Mouse (Mus musculus) gastrocnemius, postnatal 14 days (tissue): ENCODE data around the gene Fam3a. TPM values are rescaled to one million over a fixed set of nuclear protein-coding genes. Genes with fewer than 3 reads are reported as not detected.
A peak's percentile ranks its signal among the peaks of the same experiment; 100 is the strongest.
"Not testable (repeated sequence)": the region's sequence is repeated elsewhere in the genome, so short reads cannot be mapped to it uniquely, and the experiment has no call there.

Source experiments
- DNase-seq: peaks from one replicate; pipeline ENCODE4 v3.0.0; 2021; ENCODE audit warnings: mixed read lengths
- intact Hi-C: fragments of 180-260 bp; cut with DNase I; formaldehyde crosslinking; loops from one replicate; pipeline ENCODE4 v1.15.1; 2025; ENCODE audit warnings: low total_unique reads
- long read RNA-seq, 2 experiments: library from polyadenylated mRNA; stranded (forward); transcript quantifications; one replicate each; pipeline ENCODE4 v2.0.0; 2021
- total RNA-seq, 2 experiments: library from RNA; stranded (reverse); gene quantifications; 2 replicates each; pipeline ENCODE4 v1.2.3; 2021

Fam3a gene
- total RNA-seq = 10 to 100 TPM; 14.1 to 17.7 TPM
- long read RNA-seq, experiment 1, transcript Fam3a-206 (9 exons, 1,899 nt) = major isoform, 17 of 25 reads
- long read RNA-seq, experiment 1, partial matches to known transcripts = 1 of 25 reads
- long read RNA-seq, experiment 1, other reads (novel, unspliced or antisense) = 7 of 25 reads
- long read RNA-seq, experiment 2, transcript Fam3a-206 (9 exons, 1,899 nt) = major isoform, 15 of 21 reads
- long read RNA-seq, experiment 2, partial matches to known transcripts = 1 of 21 reads
- long read RNA-seq, experiment 2, other reads (novel, unspliced or antisense) = 5 of 21 reads

DNA sequence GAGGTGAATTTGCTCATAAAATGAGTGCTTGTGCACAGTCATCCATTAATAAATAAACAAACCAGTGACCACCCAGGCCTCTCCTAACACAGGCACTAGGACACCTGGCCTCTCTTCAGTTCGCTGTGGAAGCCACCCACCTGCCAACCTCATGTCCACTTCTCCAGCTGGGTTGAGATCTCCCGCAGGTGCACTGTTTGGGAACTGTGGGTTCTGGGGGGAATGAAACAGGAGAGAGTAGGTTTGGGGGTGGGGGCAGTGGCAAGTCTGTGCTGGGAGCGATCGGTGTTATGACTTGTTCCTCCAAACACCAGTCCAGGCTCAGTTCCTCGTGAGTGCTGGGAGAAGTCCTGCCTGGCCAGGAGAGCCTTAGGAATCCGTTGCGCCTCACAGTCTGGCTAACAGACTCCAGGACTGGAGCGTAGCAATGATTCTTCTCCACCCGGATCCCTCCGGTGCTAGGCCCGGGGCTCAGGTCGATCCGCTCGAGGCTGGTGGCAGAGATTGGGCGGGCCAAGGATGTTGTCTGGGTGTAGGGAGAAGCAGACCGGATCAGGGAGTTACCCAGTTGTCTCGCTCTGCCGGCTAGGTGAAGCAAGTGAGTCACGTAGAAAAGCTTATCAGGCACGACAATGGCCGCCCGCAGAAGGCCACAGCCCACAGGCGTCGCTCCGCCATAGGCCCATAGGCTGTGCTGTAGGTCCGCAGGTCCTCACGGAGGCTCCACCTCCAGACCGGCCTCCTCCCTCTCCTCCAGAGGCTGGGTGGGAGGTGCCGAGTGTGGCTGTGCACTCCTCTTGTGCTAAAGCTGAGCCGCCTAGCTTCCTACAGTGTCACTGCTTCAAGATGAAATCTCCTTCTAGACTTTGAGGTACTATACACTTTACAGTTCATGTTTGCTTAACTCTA, at the start of gene Fam3a, which contains the start of gene Ikbkg:
Gene Fam3a (minus strand): TSS at position 738 of the 909 bp plus-strand sequence.
Gene Ikbkg (plus strand): TSS at position 756 of the 909 bp plus-strand sequence.
- DNase-seq = peak; percentile 80
- intact Hi-C loops = no loop called here

DNA sequence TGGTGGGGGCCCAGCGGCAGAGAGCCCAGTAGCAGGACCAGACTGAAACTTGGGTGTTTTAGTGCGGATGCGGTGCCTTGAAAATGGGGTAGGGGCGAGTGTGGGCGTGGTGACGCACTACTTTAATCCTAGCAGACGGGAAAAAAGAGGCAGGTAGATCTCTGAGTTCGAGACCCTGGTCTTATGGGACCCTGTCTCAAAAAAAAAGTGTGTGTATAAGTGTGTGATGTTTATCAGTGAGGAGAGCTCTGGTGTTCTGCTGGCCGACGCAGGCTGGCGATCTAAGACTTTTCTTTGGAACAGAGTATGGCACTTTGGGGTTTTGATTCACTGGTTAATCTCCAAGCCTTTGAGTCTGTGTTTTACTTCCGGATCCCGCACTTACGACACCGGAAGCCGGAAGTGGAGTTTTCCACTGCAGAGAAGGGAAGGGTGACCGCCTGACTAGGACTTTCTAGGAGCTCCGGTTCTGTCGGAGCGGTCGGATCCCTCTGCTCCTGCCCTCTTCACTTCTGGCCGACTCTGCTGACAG, 36.3 kb upstream of the Fam3a start:
- intact Hi-C loops = no loop called here

DNA sequence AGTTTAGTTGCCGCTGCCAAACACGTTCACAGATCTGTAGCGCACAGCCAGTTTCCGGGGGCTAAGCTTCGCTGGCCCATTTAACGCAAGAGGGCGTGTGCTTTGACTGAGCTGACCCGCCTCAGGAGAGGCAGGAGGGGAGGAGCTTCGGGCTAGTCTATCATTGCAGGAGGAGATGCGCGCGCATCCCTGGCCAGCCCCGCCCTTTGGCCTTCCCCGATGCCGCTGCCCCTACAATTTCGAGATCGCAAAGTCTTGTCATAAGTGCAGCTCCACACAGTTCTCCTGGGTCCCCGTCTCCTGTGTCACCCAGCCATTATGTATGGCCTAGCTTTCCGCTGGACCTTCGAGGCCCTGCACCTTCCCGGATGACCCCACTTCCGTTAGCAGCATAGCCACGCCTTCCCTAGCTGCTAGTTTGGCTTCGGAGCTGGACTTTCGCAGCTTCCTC, 35.8 kb upstream of the Fam3a start, which contains the start of gene G6pdx:
Gene G6pdx (minus strand): TSS at position 369 of the 451 bp plus-strand sequence.
- DNase-seq = peak; percentile 89
- intact Hi-C loops = no loop called here

More for the DNA sequence above, 36.3 kb upstream of the Fam3a start:
- DNase-seq = peak; percentile 64

DNA sequence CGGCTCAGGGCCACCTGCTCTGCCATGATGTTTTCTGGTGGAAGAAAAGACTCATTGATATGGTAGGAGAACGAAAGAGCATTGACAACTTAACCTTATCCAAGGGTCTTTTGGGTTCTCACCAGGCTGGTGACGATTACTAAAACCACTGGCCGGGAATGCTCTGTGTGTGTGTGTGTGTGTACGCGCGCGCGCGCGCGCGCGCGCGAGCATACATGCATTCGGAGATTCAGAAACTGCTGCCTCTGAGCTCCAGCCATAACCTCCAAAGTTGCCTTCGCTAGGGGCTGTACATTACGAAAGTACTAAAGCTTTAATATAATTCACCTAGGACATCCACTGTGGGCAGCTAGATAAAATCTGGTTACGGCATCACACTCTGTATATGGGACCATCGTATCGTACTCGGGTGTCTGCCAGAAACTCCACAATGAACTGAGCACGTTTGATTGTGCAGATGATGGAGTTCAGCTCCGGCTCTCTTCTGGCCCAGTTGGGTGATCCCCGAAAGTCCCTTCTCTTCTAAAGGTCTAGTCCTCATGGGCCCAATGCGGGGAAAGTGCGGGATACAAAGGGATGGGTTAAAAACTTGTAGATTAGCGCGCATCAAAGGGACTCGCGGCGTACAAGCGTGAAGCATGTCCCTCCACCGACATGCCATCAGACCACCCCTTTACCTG, 35.2 kb upstream of the Fam3a start:
- DNase-seq = no peak
- intact Hi-C loops = no loop called here

DNA sequence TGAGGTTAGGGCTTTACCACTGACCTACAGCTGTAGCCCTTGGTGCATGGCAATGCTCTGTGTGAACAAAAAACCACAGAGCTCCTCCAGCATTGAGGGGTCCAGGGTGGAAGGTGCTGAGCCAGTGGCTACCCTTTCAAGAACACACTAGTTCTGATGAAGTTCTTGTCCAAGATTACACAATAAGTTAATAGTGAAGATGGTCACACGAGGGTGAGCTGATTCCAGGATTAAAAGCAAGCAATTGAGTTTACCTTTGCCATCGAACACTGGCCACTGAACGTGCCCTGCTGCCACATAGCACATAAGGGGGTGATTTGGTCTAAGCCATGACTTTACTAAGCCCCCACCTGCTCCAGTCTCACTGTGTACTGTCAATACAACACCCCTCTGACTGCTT, 34.0 kb upstream of the Fam3a start:
- DNase-seq = no peak
- intact Hi-C loops = no loop called here

DNA sequence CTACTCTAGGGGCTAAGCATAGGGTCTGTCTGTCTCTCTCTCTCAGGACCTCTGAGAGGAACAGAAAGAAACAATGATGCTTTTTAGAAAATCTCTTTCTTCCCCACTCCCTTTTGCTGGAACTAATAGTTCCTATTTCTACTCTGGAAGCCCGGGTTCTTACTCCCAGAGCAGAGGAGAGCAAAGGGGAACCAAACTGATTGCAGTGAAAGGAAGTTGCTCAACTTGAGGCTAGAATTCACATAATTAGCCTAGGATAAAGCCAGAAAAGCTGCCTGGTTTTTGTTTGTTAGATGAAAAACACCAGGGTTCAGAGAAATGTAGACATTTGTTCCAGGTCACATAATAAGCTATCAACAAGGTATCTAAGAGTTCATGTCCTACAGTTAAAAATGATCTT, 33.2 kb upstream of the Fam3a start:
- intact Hi-C loops = no loop called here
- no peak for DNase-seq

DNA sequence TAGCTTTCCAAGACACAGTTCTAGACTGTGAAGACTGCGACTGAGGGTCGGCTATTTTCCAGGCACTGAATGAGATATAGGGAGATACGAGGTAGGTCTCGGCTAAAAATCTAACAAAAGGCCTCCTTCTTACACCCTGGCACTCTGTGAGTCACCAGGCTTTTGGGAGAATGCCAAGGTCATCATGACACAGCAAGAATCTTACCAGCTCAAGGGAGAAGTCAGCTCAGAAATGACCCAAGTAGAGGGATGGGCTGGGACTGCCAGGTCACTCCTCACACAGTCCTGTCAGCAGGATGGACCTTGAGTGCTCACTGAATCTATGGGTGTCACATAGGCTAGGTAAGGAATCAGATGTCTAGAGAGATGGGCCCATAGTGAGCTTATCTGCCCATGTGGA, 32.1 kb upstream of the Fam3a start:
- intact Hi-C loops = no loop called here
- DNase-seq = no peak

DNA sequence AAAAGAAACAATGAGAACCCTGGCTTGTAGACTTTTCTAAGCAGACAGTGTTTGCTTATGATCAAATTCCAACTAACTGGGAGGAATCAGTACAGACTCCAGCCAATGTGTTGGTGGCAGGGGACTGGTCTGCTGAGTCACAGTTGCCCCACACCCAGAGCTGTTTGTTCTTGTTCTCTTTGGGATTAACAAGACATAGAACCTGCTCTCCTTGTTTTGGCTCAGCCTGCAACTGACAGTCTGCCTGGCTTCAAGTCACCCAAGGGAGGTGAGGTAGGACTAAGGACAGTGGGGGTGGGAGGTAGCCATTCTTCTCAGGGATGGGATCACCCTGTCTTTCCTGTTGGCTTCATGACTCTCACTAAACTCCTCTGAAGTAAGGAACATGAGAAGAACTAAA, 31.4 kb upstream of the Fam3a start:
- DNase-seq = peak; percentile 7
- intact Hi-C loops = no loop called here

DNA sequence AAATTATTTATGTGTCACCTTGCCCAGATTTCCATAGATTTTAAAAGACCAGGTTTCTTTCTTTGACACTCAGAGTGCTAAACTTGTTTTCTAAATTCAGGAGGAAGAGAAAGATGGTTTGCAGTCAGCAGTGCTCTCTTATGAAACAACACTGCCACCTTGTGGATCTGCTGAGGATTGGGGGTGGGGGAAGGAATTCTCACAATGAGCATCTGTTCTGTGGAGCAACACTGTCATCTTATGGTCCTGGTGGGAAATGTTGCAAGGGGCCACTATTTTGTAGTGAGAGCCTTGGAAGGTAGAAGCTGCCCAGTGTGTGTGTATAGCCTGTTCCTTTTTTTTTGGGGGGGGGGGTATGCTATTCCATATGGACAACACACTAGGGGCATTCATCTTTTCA, 20.3 kb upstream of the Fam3a start:
- intact Hi-C loops = loop anchor here (5.0 to 10.0 kb wide), 2 partner anchors 161 to 299 kb away; partner anchors contain the start of gene Emd
- peak; percentile 54 for DNase-seq

DNA sequence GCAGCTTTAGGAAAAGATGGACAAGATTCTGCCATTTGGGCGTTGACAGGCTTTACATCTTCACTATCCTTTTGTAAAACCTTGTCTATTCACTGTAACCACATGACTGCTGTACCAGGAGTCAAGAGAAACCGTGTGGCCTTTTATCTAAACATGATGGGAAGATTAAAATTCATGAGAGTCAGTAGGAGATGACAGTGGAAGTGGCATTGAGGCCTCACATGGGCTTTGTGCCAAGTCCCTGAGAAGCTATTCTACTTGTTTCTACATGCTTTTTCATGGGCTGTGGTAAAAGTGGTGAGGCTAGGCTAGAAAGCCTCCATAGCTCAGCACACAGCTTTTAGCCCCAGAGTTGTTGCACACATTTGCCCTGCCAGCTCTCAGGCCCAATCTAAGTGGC, 15.3 kb upstream of the Fam3a start:
- intact Hi-C loops = no loop called here
- no peak for DNase-seq

DNA sequence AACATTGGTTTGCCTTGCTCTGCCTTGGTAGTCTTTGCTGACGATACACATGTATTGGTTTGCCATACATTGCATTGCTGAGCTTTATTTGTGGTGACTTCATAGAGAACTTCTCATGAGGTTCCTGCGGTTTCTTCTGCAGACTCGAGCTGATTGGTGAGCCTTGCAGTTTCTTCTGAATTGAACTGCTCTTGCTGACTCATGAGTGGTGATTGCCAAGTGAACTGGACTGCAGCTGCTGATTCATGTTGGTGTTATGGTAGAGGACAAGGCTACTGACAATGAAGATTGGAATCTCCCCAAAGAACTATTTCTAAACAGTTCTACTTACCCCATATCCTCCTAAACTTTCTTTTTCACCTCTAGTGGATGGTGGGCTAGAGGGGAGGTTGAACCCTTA, 7.1 kb upstream of the Fam3a start:
- no peak for DNase-seq
- intact Hi-C loops = no loop called here

DNA sequence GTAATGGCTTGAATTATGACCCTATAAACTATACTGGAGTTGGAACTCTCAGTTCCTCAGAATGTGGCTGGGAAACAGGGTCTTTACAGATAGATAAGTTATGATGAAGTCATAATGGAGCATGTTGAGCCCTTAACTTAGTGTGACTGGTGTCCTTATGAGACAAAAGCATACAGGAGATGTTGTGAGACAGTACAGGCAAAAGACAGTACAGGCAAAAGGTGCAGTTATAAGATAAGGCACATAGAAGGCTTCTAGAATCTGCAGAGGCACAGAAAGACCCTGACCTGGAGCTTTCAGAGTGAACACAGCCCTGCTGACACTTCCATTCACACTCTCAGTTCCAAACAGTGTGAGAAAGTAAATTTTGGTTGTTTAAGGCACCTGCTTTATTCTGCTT, 4.9 kb downstream of the Fam3a start:
- no peak for DNase-seq
- intact Hi-C loops = no loop called here

DNA sequence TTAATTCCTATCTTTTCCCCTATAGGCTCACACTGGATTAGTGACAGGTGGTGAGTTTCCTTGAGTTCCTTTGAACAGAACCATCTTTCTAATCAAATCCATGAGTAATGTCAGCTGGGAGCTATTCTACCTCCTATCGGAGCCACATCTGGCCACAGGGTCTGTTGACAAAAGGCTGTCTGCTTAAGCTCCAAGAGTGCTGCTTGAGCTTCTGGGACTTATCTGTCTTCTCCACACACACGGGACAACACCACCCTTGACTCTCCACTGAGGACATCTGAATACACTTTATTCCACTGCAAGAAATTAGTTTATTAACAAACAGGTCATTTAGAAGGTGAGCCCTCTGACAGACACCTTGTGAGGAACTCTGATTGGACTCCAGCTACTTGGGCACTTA, 8.6 kb downstream of the Fam3a start:
- intact Hi-C loops = no loop called here
- no peak for DNase-seq

DNA sequence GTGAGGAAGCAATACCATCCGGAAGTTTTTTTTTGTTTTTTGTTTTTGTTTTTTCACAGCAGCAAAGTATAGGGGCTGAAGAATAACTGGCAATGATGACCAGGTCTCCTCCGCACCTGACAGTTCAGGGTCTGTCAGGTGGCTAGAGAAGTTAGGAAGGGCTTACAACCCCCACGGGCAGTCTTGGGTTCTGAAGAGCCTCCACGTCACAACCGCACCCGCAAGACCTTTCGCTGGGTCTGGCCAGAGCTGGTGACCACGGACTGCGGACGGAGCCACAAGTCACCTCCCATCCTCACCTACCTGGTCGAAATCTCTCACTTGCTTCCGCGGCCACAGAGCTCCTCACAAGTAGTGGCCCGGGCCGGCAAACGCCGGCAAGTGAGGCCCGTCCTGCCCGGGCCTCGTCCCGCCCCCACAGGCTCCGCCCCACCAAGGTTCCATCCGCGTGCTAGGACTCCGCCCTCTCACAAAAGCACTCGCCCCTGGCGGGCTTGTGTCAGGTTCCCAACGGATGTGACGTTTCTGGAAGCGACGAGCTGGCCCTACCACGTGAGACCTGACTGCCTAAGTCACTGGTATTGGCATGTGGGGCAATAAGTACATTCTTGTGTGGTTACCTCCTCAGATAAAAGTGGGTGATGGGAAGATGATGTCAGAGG, 20.1 kb downstream of the Fam3a start, which contains the start of the genes Ubl4a and Slc10a3:
Gene Ubl4a (minus strand): TSS at position 331 of the 662 bp plus-strand sequence.
Gene Slc10a3 (minus strand): TSS at position 462 of the 662 bp plus-strand sequence.
- intact Hi-C loops = no loop called here

DNA sequence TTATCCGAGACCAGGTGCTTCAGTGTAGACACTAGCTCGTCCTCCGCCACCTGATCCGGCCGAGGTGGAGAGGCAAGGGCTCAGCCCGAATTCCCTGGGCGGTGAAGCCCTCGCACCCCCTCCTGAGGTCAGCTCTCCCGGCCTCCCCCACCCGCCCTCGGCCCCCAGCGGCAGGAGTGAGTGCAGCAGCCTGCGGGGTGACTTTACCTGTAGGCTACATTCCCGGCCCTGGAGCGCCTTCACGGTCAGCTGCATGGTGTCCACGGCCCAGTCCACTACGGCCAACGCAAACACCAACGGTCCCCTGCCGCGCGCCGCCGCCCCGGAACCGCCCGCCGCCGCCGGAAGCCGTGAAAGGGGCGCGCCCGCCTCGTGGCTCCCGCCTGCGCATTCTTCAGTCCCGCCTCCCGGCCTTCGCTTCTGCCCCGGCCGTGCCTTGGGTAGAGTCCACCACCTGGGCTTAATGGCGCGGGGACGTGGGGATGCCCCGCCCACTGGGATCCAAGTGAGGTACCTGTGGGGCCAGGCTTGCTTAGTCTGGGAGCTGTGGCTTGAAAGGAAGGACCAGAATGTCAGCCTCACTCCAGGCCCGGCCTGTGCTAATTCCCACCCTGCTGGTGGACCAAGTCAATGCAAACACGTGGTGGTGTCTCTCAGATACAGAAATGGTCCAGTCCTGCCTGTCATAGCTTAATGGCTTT, 24.7 kb downstream of the Fam3a start:
- intact Hi-C loops = no loop called here

More for the DNA sequence above, 20.1 kb downstream of the Fam3a start, which contains the start of the genes Ubl4a and Slc10a3:
- peak; percentile 90 for DNase-seq

DNA sequence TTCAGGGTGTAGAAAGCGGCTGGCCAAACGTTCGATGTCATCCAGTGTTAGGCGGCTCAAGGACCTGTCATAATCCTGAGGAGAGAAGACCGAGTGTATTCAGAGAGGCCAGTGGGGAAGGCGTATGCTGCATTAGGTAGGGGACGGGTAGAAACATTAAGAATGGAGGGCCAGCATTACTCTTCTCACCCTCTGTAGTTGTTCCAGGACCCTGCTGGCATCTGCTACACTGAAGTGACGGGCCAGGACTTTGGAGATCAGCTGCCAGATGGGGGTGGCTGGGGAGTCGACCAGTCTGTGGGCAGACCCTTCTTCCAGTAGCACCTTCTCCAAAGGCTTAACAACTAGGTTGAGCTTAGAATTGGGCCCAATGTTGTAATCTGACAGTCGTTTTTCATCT, 25.6 kb downstream of the Fam3a start:
- intact Hi-C loops = no loop called here

More for the DNA sequence above, 24.7 kb downstream of the Fam3a start:
- DNase-seq = peak; percentile 70

DNA sequence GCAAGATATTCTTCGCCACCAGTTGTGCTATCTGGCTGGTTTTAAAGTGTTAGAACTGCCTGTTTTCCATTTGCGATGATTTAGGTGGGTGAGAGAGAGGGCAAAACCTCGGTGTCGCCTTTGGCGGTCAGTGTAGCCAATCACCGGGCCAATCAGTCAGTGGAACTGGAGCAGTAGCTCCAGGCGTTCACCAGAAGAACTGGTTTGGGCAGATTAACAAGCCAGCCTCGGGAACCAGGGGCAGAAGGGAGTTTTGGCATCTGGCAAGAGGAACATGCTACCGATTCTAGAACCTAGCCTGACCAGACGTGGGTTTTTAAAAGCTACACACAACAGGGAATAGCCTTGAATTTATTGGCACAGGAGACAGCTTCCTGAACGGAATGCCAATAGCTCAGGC, 33.9 kb downstream of the Fam3a start:
- intact Hi-C loops = no loop called here
- no peak for DNase-seq

More for the DNA sequence above, 25.6 kb downstream of the Fam3a start:
- no peak for DNase-seq

DNA sequence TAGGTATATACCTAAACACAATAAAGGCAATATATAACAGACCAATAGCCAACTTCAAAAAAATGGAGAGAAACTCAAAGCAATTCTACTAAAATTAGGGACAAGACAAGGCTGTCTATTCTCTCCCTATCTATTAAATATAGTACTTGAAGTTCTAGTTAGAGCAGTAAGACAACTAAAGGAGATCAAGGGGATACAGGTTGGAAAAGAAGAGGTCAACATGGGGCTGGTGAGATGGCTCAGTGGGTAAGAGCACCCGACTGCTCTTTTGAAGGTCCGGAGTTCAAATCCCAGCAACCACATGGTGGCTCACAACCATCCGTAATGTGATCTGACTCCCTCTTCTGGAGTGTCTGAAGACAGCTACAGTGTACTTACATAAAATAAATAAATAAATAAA, 36.0 kb downstream of the Fam3a start:
- intact Hi-C loops, DNase-seq: not testable (repeated sequence)
